In genomic region chr4:138700184-138700982, GRCm38 (mm10) we compare ENCODE assay signal across 8 mouse cellular contexts. TPM values are rescaled to one million over a fixed set of nuclear protein-coding genes. Genes with fewer than 3 reads are reported as not detected.
A peak's percentile ranks its signal among the peaks of the same experiment; 100 is the strongest.
DNase-seq lines count a peak whose midpoint lies in the region; ATAC-seq and TF ChIP-seq lines count a peak whose summit lies in the region.

No protein-coding gene starts in this region.

- DNase-seq in gastrocnemius, adult 2 months = peak; percentile 56
- DNase-seq in gastrocnemius, adult 8-10 months (ENCODE audit: low spot score in 2 of 2) = no peak
- DNase-seq in forebrain, embryonic 14.5 days (ENCODE audit: low spot score) = peak; percentile 90
- DNase-seq in lung, postnatal 14 days = peak; percentile 55
- peak; percentile 64 for DNase-seq in right cerebral cortex, postnatal 25 days

- 30% methylated on average over 15 of the region's 15 CpGs for WGBS in forebrain, embryonic 14.5 days
- WGBS in kidney, embryonic 16.5 days = 30% methylated on average over 15 of the region's 15 CpGs

- H3K27me3 ChIP-seq in C2C12 (ENCODE audit: control insufficient read depth, insufficient read depth, insufficient read length) = peaks cover 16% of the 10 kb centered on the region
- H3K27me3 ChIP-seq in forebrain, embryonic 14.5 days (replicated peaks; ENCODE audit: control insufficient read depth, insufficient read depth, low read length) = 0 out of 2 replicates have a peak, but pooled peaks cover 6% of the 10 kb centered on the region
- H3K27me3 ChIP-seq in kidney, embryonic 16.5 days (ENCODE audit: insufficient read depth, low read length) = no peaks in the 10 kb centered on the region

- no peak overlapping the region for H3K27ac ChIP-seq in gastrocnemius, adult 2 months
- H3K27ac ChIP-seq in forebrain, embryonic 14.5 days (ENCODE audit: low read depth, low read length) = no peak overlapping the region
- no peak overlapping the region for H3K27ac ChIP-seq in kidney, embryonic 16.5 days (ENCODE audit: low read length)

- no peaks in the 10 kb centered on the region for H3K9me3 ChIP-seq in forebrain, embryonic 14.5 days (replicated peaks; ENCODE audit: control insufficient read depth, low read length)
- no peaks in the 10 kb centered on the region for H3K9me3 ChIP-seq in kidney, embryonic 16.5 days (ENCODE audit: low read length)

- no peaks in the 10 kb centered on the region for H3K36me3 ChIP-seq in C2C12 (ENCODE audit: control insufficient read depth, insufficient read depth)
- H3K36me3 ChIP-seq in forebrain, embryonic 14.5 days (ENCODE audit: control insufficient read depth, insufficient read depth, low read length) = no peaks in the 10 kb centered on the region
- H3K36me3 ChIP-seq in kidney, embryonic 16.5 days (ENCODE audit: insufficient read depth, low read length) = no peaks in the 10 kb centered on the region

- ATAC-seq in cerebellum, adult (ENCODE audit: insufficient number of reproducible peaks, low FRiP score, low TSS enrichment) = peak; percentile 75; the same call in 1 of the 2 replicates
- ATAC-seq in forebrain, embryonic 14.5 days = peak; percentile 65
- ATAC-seq in kidney, embryonic 16.5 days (ENCODE audit: low FRiP score, low TSS enrichment) = peak; percentile 73

- peak; percentile 78 for TF ChIP-seq CTCF in gastrocnemius, adult 2 months (IDR thresholded peaks at IDR 0.05)
- TF ChIP-seq CTCF in C2C12 (IDR thresholded peaks at IDR 0.05; ENCODE audit: control insufficient read depth, insufficient read depth, insufficient read length) = peak; percentile 37

- H3K4me3 ChIP-seq in gastrocnemius, adult 2 months = no peak overlapping the region
- H3K4me3 ChIP-seq in C2C12 (ENCODE audit: insufficient read depth, poor library complexity, severe bottlenecking) = no peak overlapping the region
- no peak overlapping the region for H3K4me3 ChIP-seq in forebrain, embryonic 14.5 days (ENCODE audit: low read depth, low read length)
- no peak overlapping the region for H3K4me3 ChIP-seq in kidney, embryonic 16.5 days (ENCODE audit: low read length)

- no peak overlapping the region for H3K4me2 ChIP-seq in forebrain, embryonic 14.5 days (ENCODE audit: low read length)
- no peak overlapping the region for H3K4me2 ChIP-seq in kidney, embryonic 16.5 days (replicated peaks; ENCODE audit: low read depth, low read length)

- H3K9ac ChIP-seq in forebrain, embryonic 14.5 days (ENCODE audit: low read length) = no peak overlapping the region
- H3K9ac ChIP-seq in kidney, embryonic 16.5 days (replicated peaks; ENCODE audit: low read length) = no peak overlapping the region

- H3K79me2 ChIP-seq in C2C12 (ENCODE audit: control insufficient read depth, insufficient read depth) = no peaks in the 10 kb centered on the region

- peaks cover 10% of the 10 kb centered on the region for H3K4me1 ChIP-seq in forebrain, embryonic 14.5 days (ENCODE audit: control insufficient read depth, insufficient read depth, low read length)
- no peaks in the 10 kb centered on the region; the same call in 1 of the 2 replicates for H3K4me1 ChIP-seq in kidney, embryonic 16.5 days (ENCODE audit: insufficient read depth, low read length)

- H3ac ChIP-seq in C2C12 (ENCODE audit: control insufficient read depth, insufficient read length, low read depth) = no peak overlapping the region

- no peaks in the 10 kb centered on the region for H3K79me3 ChIP-seq in C2C12 (ENCODE audit: low read depth)

- intact Hi-C loops in gastrocnemius, adult 2 months (cut with DNase I) = no loop called here

TF ChIP-seq in C2C12, 6 proteins besides CTCF, POLR2A, EP300 and RAD21:
- TF ChIP-seq FOSL1 (IDR thresholded peaks at IDR 0.05; ENCODE audit: insufficient read depth, low read length, poor library complexity, severe bottlenecking) (no peak), MYOG (IDR thresholded peaks at IDR 0.05; ENCODE audit: control insufficient read depth, extremely low read depth, insufficient read length) (no peak), USF1 (IDR thresholded peaks at IDR 0.05; ENCODE audit: low read depth) (no peak), CEBPB (IDR thresholded peaks at IDR 0.05; ENCODE audit: low read depth) (no peak), MYOD1 (IDR thresholded peaks at IDR 0.05; ENCODE audit: control insufficient read depth, insufficient read length, low read depth) (no peak), MAX (IDR thresholded peaks at IDR 0.05) (no peak)

RNA-seq across cellular contexts. Expression of gene Pla2g2c, which starts 24.2 kb away (rescaled TPM):
- not detected for total RNA-seq in gastrocnemius, adult 2 months (2021)
- not detected for total RNA-seq in gastrocnemius, adult 8-10 months (2022)
- polyA plus RNA-seq in C2C12 (2012; fragmentation: generic; extraction: Trizol) = not detected
- polyA plus RNA-seq in forebrain, embryonic 14.5 days (2014; fragmentation: Nextera tagmentation; extraction: Ambion mirVana) = 0.28 and 0.41 TPM in 2 replicates
- 0.47 and 0.59 TPM in 2 replicates for polyA plus RNA-seq in kidney, embryonic 16.5 days (2015; fragmentation: Nextera tagmentation; extraction: Ambion mirVana)

RNA-seq across cellular contexts. Expression of gene Ubxn10, which starts 36.6 kb away (rescaled TPM):
- total RNA-seq in gastrocnemius, adult 2 months (2021) = under 1 TPM in 1 of 2 experiments, not detected in 1; 0.20 TPM
- under 1 TPM in 2 of 4 experiments, not detected in 2; 0.20 to 0.36 TPM for total RNA-seq in gastrocnemius, adult 8-10 months (2022)
- polyA plus RNA-seq in C2C12 (2012; fragmentation: generic; extraction: Trizol) = not detected
- polyA plus RNA-seq in forebrain, embryonic 14.5 days (2014; fragmentation: Nextera tagmentation; extraction: Ambion mirVana) = 3.3 and 3.4 TPM in 2 replicates
- polyA plus RNA-seq in kidney, embryonic 16.5 days (2015; fragmentation: Nextera tagmentation; extraction: Ambion mirVana) = 2.1 and 2.3 TPM in 2 replicates

RNA-seq across cellular contexts. Expression of gene Pla2g2f, which starts 57.0 kb away (rescaled TPM):
- total RNA-seq in gastrocnemius, adult 2 months (2021) = not detected
- total RNA-seq in gastrocnemius, adult 8-10 months (2022) = under 1 TPM in 1 of 4 experiments, not detected in 3; 0.12 TPM
- not detected for polyA plus RNA-seq in C2C12 (2012; fragmentation: generic; extraction: Trizol)
- 0.09 TPM in 1 of 2 replicates, not detected in the other for polyA plus RNA-seq in forebrain, embryonic 14.5 days (2014; fragmentation: Nextera tagmentation; extraction: Ambion mirVana)
- 0.07 TPM in 1 of 2 replicates, not detected in the other for polyA plus RNA-seq in kidney, embryonic 16.5 days (2015; fragmentation: Nextera tagmentation; extraction: Ambion mirVana)

Comparison
In these comparisons a context has a peak if more than half of its experiments do, and no peak if none do; other contexts are left out.
1. DNase-seq: peak in gastrocnemius, adult 2 months (single experiment), forebrain, embryonic 14.5 days (single experiment), lung, postnatal 14 days (single experiment) and right cerebral cortex, postnatal 25 days (single experiment); none in gastrocnemius, adult 8-10 months (0 of 2).
2. Peak in every context shown above with its lines, with median percentiles within 50 percentile points of each other: ATAC-seq.